Mouse (Mus musculus): ENCODE measurements around the gene Knstrn.

- TF ChIP-seq CTCF (IDR thresholded peaks at IDR 0.05; ENCODE audit: control insufficient read depth, insufficient read depth, insufficient replicate concordance, low read depth, low read length) (no peak), POLR2A (IDR thresholded peaks at IDR 0.05; ENCODE audit: control insufficient read depth, low read depth, low read length) (no peak)
Measured at GRCm38 (mm10) chr2:118838330-118838729, 24.5 kb downstream of the Knstrn start.
